Mouse (Mus musculus): ENCODE data around the gene Braf.

Braf gene

DNA sequence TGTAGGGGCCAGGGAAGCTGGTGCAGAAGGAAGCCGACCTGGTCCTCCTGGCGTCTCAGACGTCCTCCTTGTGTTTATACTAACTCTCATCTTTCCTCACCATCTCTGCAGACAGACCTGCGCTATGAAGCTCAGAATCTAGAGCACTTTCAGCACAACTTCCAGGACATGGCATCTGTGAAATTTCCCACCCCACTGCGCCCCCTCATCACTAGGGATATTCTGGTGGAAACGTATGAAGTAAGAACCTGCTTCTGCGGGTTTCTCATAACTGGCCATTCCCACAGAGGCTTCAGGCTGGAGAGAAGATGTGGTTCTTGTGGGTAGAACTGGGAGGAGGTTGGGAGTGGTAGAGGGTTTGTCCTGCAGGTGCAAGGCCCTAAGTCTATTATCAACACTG, 145.7 kb downstream of the Braf start:
- Histone ChIP-seq H3K9me3 (ENCODE audit: low read length) (no peaks in the 10 kb centered on the region), H3K36me3 (ENCODE audit: insufficient read depth, low read length) (no peaks in the 10 kb centered on the region), H3K4me3 (replicated peaks; ENCODE audit: low read length) (no peak overlapping the region), H3K27me3 (ENCODE audit: insufficient read depth, low read length) (0 out of 2 replicates have a peak, but pooled peaks cover 3% of the 10 kb centered on the region), H3K4me1 (replicated peaks; ENCODE audit: low read depth, low read length) (peaks cover 8% of the 10 kb centered on the region)
- no peak for TF ChIP-seq POU5F1 (IDR thresholded peaks at IDR 0.05; ENCODE audit: borderline replicate concordance, low read length)
- TF ChIP-seq CTCF (conservative IDR thresholded peaks at IDR 0.05; ENCODE audit: low read length) = no peak
- TF ChIP-seq NANOG (IDR thresholded peaks at IDR 0.05; ENCODE audit: borderline replicate concordance, low read length) = no peak

GRCm38 (mm10) chr6:39574951-39575350, 150.3 kb downstream of the Braf start:
- Histone ChIP-seq H3K4me3 (replicated peaks; ENCODE audit: low read length) (peak overlapping the region; percentile 89), H3K36me3 (ENCODE audit: insufficient read depth, low read length) (no peaks in the 10 kb centered on the region)

DNA sequence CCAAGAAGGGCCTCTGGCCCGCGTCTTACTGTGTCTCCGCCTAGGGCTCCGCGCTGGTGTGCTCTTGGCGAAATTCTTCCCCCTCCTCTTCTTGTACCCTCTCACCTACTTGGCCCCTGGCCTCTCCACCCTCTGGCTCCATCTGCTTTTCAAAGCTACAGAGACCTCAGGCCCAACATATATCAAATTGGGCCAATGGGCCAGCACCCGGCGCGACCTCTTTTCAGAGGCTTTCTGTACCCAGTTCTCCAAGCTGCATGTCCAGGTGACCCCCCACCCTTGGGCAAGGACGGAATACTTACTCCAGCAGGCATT, 150.8 kb downstream of the Braf start:
- H3K27me3 ChIP-seq (ENCODE audit: insufficient read depth, low read length) = peaks cover 30% of the 10 kb centered on the region
- peak overlapping the region; percentile 89 for H3K4me3 ChIP-seq (replicated peaks; ENCODE audit: low read length)
- H3K9me3 ChIP-seq (ENCODE audit: low read length) = no peaks in the 10 kb centered on the region
- TF ChIP-seq POU5F1 (IDR thresholded peaks at IDR 0.05; ENCODE audit: borderline replicate concordance, low read length) = no peak
- no peak for TF ChIP-seq NANOG (IDR thresholded peaks at IDR 0.05; ENCODE audit: borderline replicate concordance, low read length)
- peaks cover 15% of the 10 kb centered on the region for H3K4me1 ChIP-seq (replicated peaks; ENCODE audit: low read depth, low read length)
- H3K36me3 ChIP-seq (ENCODE audit: insufficient read depth, low read length) = no peaks in the 10 kb centered on the region

More at GRCm38 (mm10) chr6:39574951-39575350, 150.3 kb downstream of the Braf start:
- Histone ChIP-seq H3K9me3 (ENCODE audit: low read length) (no peaks in the 10 kb centered on the region), H3K27me3 (ENCODE audit: insufficient read depth, low read length) (peaks cover 28% of the 10 kb centered on the region), H3K4me1 (replicated peaks; ENCODE audit: low read depth, low read length) (peaks cover 15% of the 10 kb centered on the region)
- TF ChIP-seq CTCF (conservative IDR thresholded peaks at IDR 0.05; ENCODE audit: low read length) (no peak), POU5F1 (IDR thresholded peaks at IDR 0.05; ENCODE audit: borderline replicate concordance, low read length) (no peak), NANOG (IDR thresholded peaks at IDR 0.05; ENCODE audit: borderline replicate concordance, low read length) (no peak)

DNA sequence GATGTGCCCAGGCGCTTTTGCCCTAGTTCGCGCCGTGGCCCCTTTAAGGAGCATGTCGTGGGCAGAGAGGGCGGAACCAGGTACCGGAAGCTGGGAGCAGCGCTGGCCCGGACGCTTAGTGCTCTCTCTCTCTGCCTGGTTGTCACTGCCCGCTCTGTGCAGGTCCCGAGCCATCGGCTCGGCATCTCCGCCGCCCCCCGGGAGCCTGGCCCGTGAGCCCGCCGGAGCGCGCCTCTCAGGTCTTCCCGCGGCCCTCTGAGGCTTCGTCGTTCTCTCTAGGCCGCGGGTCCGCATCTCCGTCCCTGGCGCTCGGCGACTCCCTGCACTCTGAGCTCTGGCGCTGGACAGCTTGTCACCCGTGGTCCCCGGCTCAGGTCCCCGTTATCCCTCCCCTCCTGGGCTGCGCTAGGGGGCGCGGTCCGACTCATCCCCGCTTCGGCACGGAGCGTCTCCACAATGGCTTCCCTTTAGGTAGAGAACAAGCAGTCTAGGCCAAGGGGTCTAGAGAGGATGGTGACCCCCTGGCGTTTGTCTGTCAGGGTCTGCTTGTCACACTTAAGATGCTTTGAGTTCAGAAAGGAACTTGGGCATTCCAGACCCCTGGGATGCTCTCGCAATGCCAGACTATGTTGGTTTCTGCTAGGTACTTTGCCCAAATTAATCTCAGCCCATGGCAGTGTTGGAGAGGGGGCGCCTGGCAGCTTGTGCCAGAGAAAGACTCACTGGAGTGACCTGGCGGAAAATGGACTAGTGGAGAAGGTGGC, 151.3 kb downstream of the Braf start, which contains the start of gene Adck2:
Gene Adck2, plus strand, starts transcription at position 83 of the 764 bp plus-strand sequence.
- Histone ChIP-seq H3K4me1 (replicated peaks; ENCODE audit: low read depth, low read length) (peaks cover 15% of the 10 kb centered on the region), H3K4me3 (replicated peaks; ENCODE audit: low read length) (peak within 1 kb of the TSS; percentile 89), H3K36me3 (ENCODE audit: insufficient read depth, low read length) (no peaks in the 10 kb centered on the region), H3K27me3 (ENCODE audit: insufficient read depth, low read length) (peaks cover 35% of the 10 kb centered on the region), H3K9me3 (ENCODE audit: low read length) (no peaks in the 10 kb centered on the region)
- TF ChIP-seq POU5F1 (IDR thresholded peaks at IDR 0.05; ENCODE audit: borderline replicate concordance, low read length) (no peak), CTCF (conservative IDR thresholded peaks at IDR 0.05; ENCODE audit: low read length) (no peak)

GRCm38 (mm10) chr6:39570426-39570825, 154.8 kb downstream of the Braf start:
- Histone ChIP-seq H3K36me3 (ENCODE audit: insufficient read depth, low read length) (no peaks in the 10 kb centered on the region), H3K4me1 (replicated peaks; ENCODE audit: low read depth, low read length) (peaks cover 15% of the 10 kb centered on the region), H3K4me3 (replicated peaks; ENCODE audit: low read length) (no peak overlapping the region), H3K9me3 (ENCODE audit: low read length) (no peaks in the 10 kb centered on the region), H3K27me3 (ENCODE audit: insufficient read depth, low read length) (peaks cover 48% of the 10 kb centered on the region)
- no peak for TF ChIP-seq POU5F1 (IDR thresholded peaks at IDR 0.05; ENCODE audit: borderline replicate concordance, low read length)

- H3K36me3 ChIP-seq (ENCODE audit: insufficient read depth, low read length) = no peaks in the 10 kb centered on the region
- H3K4me1 ChIP-seq (replicated peaks; ENCODE audit: low read depth, low read length) = peaks cover 4% of the 10 kb centered on the region
- H3K27me3 ChIP-seq (ENCODE audit: insufficient read depth, low read length) = peaks cover 37% of the 10 kb centered on the region
- no peak overlapping the region for H3K4me3 ChIP-seq (replicated peaks; ENCODE audit: low read length)
- TF ChIP-seq CTCF (conservative IDR thresholded peaks at IDR 0.05; ENCODE audit: low read length) (peak; percentile 92), NANOG (IDR thresholded peaks at IDR 0.05; ENCODE audit: borderline replicate concordance, low read length) (no peak), POU5F1 (IDR thresholded peaks at IDR 0.05; ENCODE audit: borderline replicate concordance, low read length) (no peak)
- H3K9me3 ChIP-seq (ENCODE audit: low read length) = no peaks in the 10 kb centered on the region
Measured at GRCm38 (mm10) chr6:39567528-39567927, 157.7 kb downstream of the Braf start.

DNA sequence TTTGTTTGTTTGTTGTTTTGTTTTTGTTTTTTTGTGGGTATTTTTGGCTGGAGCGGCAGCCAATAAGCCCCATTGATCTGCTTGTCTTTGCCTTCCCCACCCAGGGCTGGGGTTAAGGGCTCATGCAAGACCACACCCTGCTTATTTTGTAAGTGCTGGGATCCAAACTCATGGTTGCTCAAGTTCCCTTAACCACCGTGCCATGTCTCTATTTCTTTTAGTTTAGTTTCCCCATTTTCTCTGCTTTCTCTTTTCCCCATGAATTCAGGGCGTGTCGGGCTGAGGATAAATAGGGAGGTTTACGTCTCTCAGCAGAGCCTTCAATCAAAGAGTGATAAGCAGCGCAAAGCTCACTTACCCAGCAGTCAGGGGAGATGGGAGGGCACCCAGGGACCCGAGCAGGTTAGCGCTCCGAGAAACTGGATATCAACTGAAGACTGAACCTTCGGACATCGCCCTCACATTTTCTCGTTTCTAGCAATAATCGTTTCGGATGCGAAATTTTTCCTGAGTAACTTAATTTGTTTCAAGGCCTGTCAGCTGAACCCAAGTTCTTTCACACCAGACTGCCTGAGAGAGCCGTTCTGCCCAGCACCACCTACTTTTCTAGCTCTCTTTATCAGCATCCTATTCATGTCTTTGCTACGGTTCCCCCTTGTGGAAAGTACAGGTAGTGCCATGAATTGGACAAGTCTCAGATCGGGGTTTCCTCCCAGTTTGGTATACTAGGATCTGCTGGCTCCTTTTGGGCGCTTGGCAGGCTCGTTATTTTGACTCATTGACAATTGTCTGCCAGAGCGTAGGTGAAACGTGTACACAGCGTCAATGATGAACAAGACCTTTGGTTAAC, 162.9 kb downstream of the Braf start:
- TF ChIP-seq NANOG (IDR thresholded peaks at IDR 0.05; ENCODE audit: borderline replicate concordance, low read length) (no peak), CTCF (conservative IDR thresholded peaks at IDR 0.05; ENCODE audit: low read length) (peak; percentile 78), POU5F1 (IDR thresholded peaks at IDR 0.05; ENCODE audit: borderline replicate concordance, low read length) (no peak)
- peaks cover 30% of the 10 kb centered on the region for H3K4me1 ChIP-seq (replicated peaks; ENCODE audit: low read depth, low read length)
- H3K4me3 ChIP-seq (replicated peaks; ENCODE audit: low read length) = peak overlapping the region; percentile 61
- H3K36me3 ChIP-seq (ENCODE audit: insufficient read depth, low read length) = no peaks in the 10 kb centered on the region
- peaks cover 7% of the 10 kb centered on the region for H3K27me3 ChIP-seq (ENCODE audit: insufficient read depth, low read length)
- no peaks in the 10 kb centered on the region for H3K9me3 ChIP-seq (ENCODE audit: low read length)

- peaks cover 56% of the 10 kb centered on the region for H3K4me1 ChIP-seq (replicated peaks; ENCODE audit: low read depth, low read length)
- peaks cover 15% of the 10 kb centered on the region for H3K27me3 ChIP-seq (ENCODE audit: insufficient read depth, low read length)
- no peaks in the 10 kb centered on the region for H3K36me3 ChIP-seq (ENCODE audit: insufficient read depth, low read length)
- H3K4me3 ChIP-seq (replicated peaks; ENCODE audit: low read length) = no peak overlapping the region
- TF ChIP-seq POU5F1 (IDR thresholded peaks at IDR 0.05; ENCODE audit: borderline replicate concordance, low read length) = no peak
- no peak for TF ChIP-seq NANOG (IDR thresholded peaks at IDR 0.05; ENCODE audit: borderline replicate concordance, low read length)
- TF ChIP-seq CTCF (conservative IDR thresholded peaks at IDR 0.05; ENCODE audit: low read length) = no peak
- no peaks in the 10 kb centered on the region for H3K9me3 ChIP-seq (ENCODE audit: low read length)
Measured at GRCm38 (mm10) chr6:39559276-39559939, 165.9 kb downstream of the Braf start.
